Mouse (Mus musculus): Measurements from ENCODE around the gene Tubb3. TPM values are rescaled to one million over a fixed set of nuclear protein-coding genes. Genes with fewer than 3 reads are reported as not detected.

Gene Tubb3
- total and polyA plus RNA-seq, 3 experiments, result 1.8 to 3.1 (median 2.2) TPM

- H3K36me3 ChIP-seq (replicated peaks in 1 of 2; ENCODE audit: control insufficient read depth in 1 of 2, insufficient read depth in 1 of 2, low read length in 1 of 2), result peaks cover 68 to 87% of the 10 kb centered on the region in 2 experiments
Measured at GRCm38 (mm10) chr8:123382516-123382915, 28.7 kb upstream of the Tubb3 start.

DNA sequence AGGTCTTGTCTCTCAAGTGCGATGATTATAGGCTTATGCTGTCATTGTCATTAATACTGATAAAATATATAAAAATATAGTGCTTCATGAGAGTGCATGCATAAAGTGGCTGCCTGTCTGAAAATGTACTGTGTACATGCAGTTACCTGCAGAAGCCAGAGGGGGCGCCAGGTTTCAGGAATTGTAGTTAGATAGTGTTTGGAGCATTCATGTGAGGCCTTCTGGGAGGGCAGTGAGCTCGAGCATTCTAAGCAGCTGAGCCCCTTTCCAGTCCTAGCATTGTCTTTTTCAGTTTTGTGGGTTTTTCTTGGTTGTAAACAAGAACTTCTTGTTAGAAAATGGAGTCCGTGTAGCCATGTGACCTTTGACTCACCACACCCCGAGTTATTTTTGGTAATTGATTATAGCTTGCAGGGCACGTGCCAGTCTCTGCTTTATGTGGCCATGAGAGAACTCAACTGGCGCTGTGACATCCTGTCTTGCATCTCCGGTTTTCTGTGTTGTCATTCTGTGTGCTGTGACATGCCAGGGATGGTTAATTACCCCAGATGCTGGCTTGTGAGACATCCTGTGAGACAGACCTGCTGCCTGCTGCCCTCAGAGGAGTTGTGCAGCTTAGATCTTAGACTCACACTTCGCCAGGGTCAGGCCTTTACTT is 26.2 kb upstream of the Tubb3 start:
- dilution Hi-C loops (cut with MboI; ENCODE audit: extremely low pct_ligation_motif_present, extremely low pct_unique_long_range_greater_than_20kb, low sequenced_read_pairs) (no loop called here), in situ Hi-C loops (cut with MboI; ENCODE audit: low pct_ligation_motif_present, low pct_unique_long_range_greater_than_20kb, low sequenced_read_pairs) (no loop called here)
- DNase-seq (ENCODE audit: extremely low read depth), result peak; percentile 50
- Histone ChIP-seq H3K79me2 (replicated peaks; ENCODE audit: control insufficient read depth, extremely low read depth, insufficient read depth, poor library complexity, severe bottlenecking) (peaks cover 8% of the 10 kb centered on the region), H3K27ac (ENCODE audit: insufficient read depth, low read depth) (no peak overlapping the region), H3K9me3 (replicated peaks; ENCODE audit: low read length) (no peaks in the 10 kb centered on the region), H3K36me3 (replicated peaks in 1 of 2; ENCODE audit: control insufficient read depth in 1 of 2, insufficient read depth in 1 of 2, low read length in 1 of 2) (peaks cover 84 to 98% of the 10 kb centered on the region in 2 experiments), H3K4me1 (ENCODE audit: control insufficient read depth in 1 of 2, insufficient read depth in 2 of 2) (no peaks in the 10 kb centered on the region), H3K27me3 (replicated peaks) (no peaks in the 10 kb centered on the region), H3K4me2 (ENCODE audit: insufficient read depth, low read depth, poor library complexity, severe bottlenecking) (no peak overlapping the region), H3K4me3 (replicated peaks in 1 of 3; ENCODE audit: low read depth in 2 of 3, low read length in 2 of 3, poor library complexity in 1 of 3) (no peak overlapping the region), H3K9ac (ENCODE audit: insufficient read depth, low read depth) (no peak overlapping the region)
- TF ChIP-seq RAD21 (IDR thresholded peaks at IDR 0.05; ENCODE audit: low read depth, low read length) (peak; percentile 50), POLR2AphosphoS2 (IDR thresholded peaks at IDR 0.05; ENCODE audit: low read depth, low read length) (no peak), CTCF (conservative IDR thresholded peaks at IDR 0.05 in 1 of 2, IDR thresholded peaks at IDR 0.05 in 1 of 2; ENCODE audit: low read depth in 2 of 2, low read length in 2 of 2) (peak; percentile 67 to 73), KAT2A (IDR thresholded peaks at IDR 0.05; ENCODE audit: insufficient replicate concordance, low read length) (no peak)

More at GRCm38 (mm10) chr8:123382516-123382915, 28.7 kb upstream of the Tubb3 start:
- no peak for DNase-seq (ENCODE audit: extremely low read depth)
- dilution Hi-C loops (cut with MboI; ENCODE audit: extremely low pct_ligation_motif_present, extremely low pct_unique_long_range_greater_than_20kb, low sequenced_read_pairs), result no loop called here
- Histone ChIP-seq H3K27me3 (replicated peaks) (no peaks in the 10 kb centered on the region), H3K9me3 (replicated peaks; ENCODE audit: low read length) (no peaks in the 10 kb centered on the region), H3K27ac (ENCODE audit: insufficient read depth, low read depth) (no peak overlapping the region), H3K4me2 (ENCODE audit: insufficient read depth, low read depth, poor library complexity, severe bottlenecking) (no peak overlapping the region), H3K4me1 (ENCODE audit: control insufficient read depth in 1 of 2, insufficient read depth in 2 of 2) (no peaks in the 10 kb centered on the region), H3K9ac (ENCODE audit: insufficient read depth, low read depth) (no peak overlapping the region), H3K4me3 (replicated peaks in 1 of 3; ENCODE audit: low read depth in 2 of 3, low read length in 2 of 3, poor library complexity in 1 of 3) (no peak overlapping the region), H3K79me2 (replicated peaks; ENCODE audit: control insufficient read depth, extremely low read depth, insufficient read depth, poor library complexity, severe bottlenecking) (peaks cover 25% of the 10 kb centered on the region)
- TF ChIP-seq ZMIZ1 (IDR thresholded peaks at IDR 0.05; ENCODE audit: low read depth, low read length), result no peak
- no peak for TF ChIP-seq SIN3A (IDR thresholded peaks at IDR 0.05; ENCODE audit: low read length)
- no peak for TF ChIP-seq TCF12 (IDR thresholded peaks at IDR 0.05; ENCODE audit: low read depth, low read length)
- no peak for TF ChIP-seq UBTF (IDR thresholded peaks at IDR 0.05; ENCODE audit: low read depth, low read length)
- TF ChIP-seq CTCF (conservative IDR thresholded peaks at IDR 0.05 in 1 of 2, IDR thresholded peaks at IDR 0.05 in 1 of 2; ENCODE audit: low read depth in 2 of 2, low read length in 2 of 2), result no peak
- TF ChIP-seq ELF1 (IDR thresholded peaks at IDR 0.05; ENCODE audit: low read depth, low read length), result no peak
- no peak for TF ChIP-seq CHD1 (IDR thresholded peaks at IDR 0.05; ENCODE audit: low read depth, low read length)
- no peak for TF ChIP-seq HCFC1 (IDR thresholded peaks at IDR 0.05; ENCODE audit: low read depth, low read length)
- no peak for TF ChIP-seq MYC (IDR thresholded peaks at IDR 0.05; ENCODE audit: low read depth, low read length)
- TF ChIP-seq JUN (IDR thresholded peaks at IDR 0.05; ENCODE audit: insufficient read depth, low read depth, low read length), result no peak
- TF ChIP-seq MAFK (IDR thresholded peaks at IDR 0.05; ENCODE audit: insufficient replicate concordance, low read length), result no peak
- no peak for TF ChIP-seq EP300 (IDR thresholded peaks at IDR 0.05; ENCODE audit: low read length)
- no peak for TF ChIP-seq BHLHE40 (IDR thresholded peaks at IDR 0.05; ENCODE audit: low read depth, low read length)
- TF ChIP-seq POLR2A (IDR thresholded peaks at IDR 0.05; ENCODE audit: low read depth, low read length), result no peak
- in situ Hi-C loops (cut with MboI; ENCODE audit: low pct_ligation_motif_present, low pct_unique_long_range_greater_than_20kb, low sequenced_read_pairs), result no loop called here
